Mouse (Mus musculus): Measurements from ENCODE around the gene 2410004B18Rik. TPM values are rescaled to one million over a fixed set of nuclear protein-coding genes. Genes with fewer than 3 reads are reported as not detected.

Gene 2410004B18Rik
- total RNA-seq, 4 experiments from 2014 or later = 13.2 to 21.6 (median 18.0) TPM

Other genes starting within 250 kb of the 2410004B18Rik start
- 1 to 10 TPM; 6.3 to 9.3 (median 7.5) TPM for gene Ddah1, start 179.3 kb upstream of the 2410004B18Rik start, total RNA-seq (2022)
- gene Bcl10, start 15.2 kb upstream of the 2410004B18Rik start, total RNA-seq (2022) = 10 to 100 TPM; 14.9 to 17.6 (median 16.5) TPM
- 10 to 100 TPM; 16.7 to 21.8 (median 19.0) TPM for gene Syde2, start 49.9 kb downstream of the 2410004B18Rik start, total RNA-seq (2022)
- not detected for gene Wdr63, start 170.1 kb downstream of the 2410004B18Rik start, total RNA-seq (2022)
- not detected for gene Mcoln3, start 179.4 kb downstream of the 2410004B18Rik start, total RNA-seq (2022)
- gene Mcoln2, start 211.8 kb downstream of the 2410004B18Rik start, total RNA-seq (2022) = under 1 TPM in 3 of 4 experiments, not detected in 1; 0.12 to 0.30 (median 0.17) TPM